Mouse (Mus musculus) E14TG2a.4 (cell line): ENCODE measurements at regions not wholly inside any gene's neighbourhood (a gene's known extent, or its start where the extent isn't known, plus 50 kb on each side); places are given as distances from the start of the nearest gene placed in this dataset.

Experiments
- H3K27me3 ChIP-seq: 2 replicates; pipeline ENCODE4 v1.6.1; 2014; ENCODE audit warnings: low read length, control low read depth; ENCODE audit not compliant: insufficient read depth
- H3K36me3 ChIP-seq: 2 replicates; pipeline ENCODE4 v1.6.1; 2014; ENCODE audit warnings: low read length, control low read depth; ENCODE audit not compliant: insufficient read depth
- H3K4me1 ChIP-seq: replicated peaks from 2 replicates; pipeline ENCODE4 v1.6.1; 2014; ENCODE audit warnings: low read depth, low read length, control low read depth
- H3K4me3 ChIP-seq: replicated peaks from 2 replicates; pipeline ENCODE4 v1.5.1; 2014; ENCODE audit warnings: mild to moderate bottlenecking, low read length
- H3K9me3 ChIP-seq: 2 replicates; pipeline ENCODE4 v1.6.1; 2014; ENCODE audit warnings: low read length, control low read depth
- CTCF ChIP-seq: conservative IDR thresholded peaks from 2 replicates; pipeline ENCODE4 v1.5.1; 2014; ENCODE audit warnings: low read length
- NANOG ChIP-seq: IDR thresholded peaks from 2 replicates; pipeline ENCODE4 v1.6.1; 2014; ENCODE audit warnings: borderline replicate concordance, low read length, mixed read lengths
- POU5F1 ChIP-seq: IDR thresholded peaks from 2 replicates; pipeline ENCODE4 v1.6.1; 2014; ENCODE audit warnings: low read length, borderline replicate concordance

DNA sequence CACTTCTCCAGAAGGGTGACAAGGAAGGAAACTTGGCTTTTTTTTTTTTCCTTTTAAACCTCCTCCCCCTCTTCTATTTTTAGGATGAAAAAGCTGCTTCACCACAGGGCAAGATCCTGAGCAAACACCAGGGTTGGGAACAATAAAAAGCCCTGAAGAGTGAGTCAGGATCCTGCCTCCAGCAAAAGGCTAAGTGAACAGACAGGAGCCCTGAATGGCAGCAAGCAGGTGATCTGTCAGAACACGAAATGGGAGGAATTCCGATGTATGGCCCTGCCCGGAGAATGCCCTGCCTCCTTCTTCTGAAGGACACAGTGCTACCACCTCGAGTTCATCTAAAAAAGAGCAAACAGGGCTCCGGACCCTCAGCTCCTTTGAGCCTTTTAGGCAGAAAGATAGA is 164.3 kb downstream of the Bmp2 start:
- H3K36me3 ChIP-seq, result no peaks in the 10 kb centered on the region
- TF ChIP-seq NANOG, result no peak
- no peak for TF ChIP-seq CTCF
- TF ChIP-seq POU5F1, result no peak

DNA sequence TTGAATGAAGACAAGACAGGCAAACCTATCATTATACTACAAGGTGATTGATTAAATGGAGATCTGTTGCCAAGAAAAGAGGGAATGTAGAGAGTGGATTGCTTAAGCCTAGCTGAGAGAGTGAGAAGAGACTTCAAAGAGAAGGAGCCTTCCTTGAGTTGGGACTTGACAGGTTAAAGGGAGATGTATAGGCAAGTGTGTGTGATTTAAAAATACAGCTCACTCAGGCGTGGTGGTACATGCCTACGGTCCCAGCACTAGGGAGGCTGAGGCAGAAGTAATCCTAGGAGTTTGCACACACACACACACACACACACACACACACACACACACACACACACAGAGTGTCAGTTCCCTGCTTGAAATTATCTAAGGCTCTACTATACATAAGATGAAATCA is 165.1 kb downstream of the Bmp2 start:
- Histone ChIP-seq H3K4me1 (no peaks in the 10 kb centered on the region), H3K4me3 (no peak overlapping the region)

More for the DNA sequence above, 164.3 kb downstream of the Bmp2 start:
- no peaks in the 10 kb centered on the region for H3K27me3 ChIP-seq
- H3K4me3 ChIP-seq, result no peak overlapping the region
- H3K4me1 ChIP-seq, result no peaks in the 10 kb centered on the region
- H3K9me3 ChIP-seq, result no peaks in the 10 kb centered on the region

DNA sequence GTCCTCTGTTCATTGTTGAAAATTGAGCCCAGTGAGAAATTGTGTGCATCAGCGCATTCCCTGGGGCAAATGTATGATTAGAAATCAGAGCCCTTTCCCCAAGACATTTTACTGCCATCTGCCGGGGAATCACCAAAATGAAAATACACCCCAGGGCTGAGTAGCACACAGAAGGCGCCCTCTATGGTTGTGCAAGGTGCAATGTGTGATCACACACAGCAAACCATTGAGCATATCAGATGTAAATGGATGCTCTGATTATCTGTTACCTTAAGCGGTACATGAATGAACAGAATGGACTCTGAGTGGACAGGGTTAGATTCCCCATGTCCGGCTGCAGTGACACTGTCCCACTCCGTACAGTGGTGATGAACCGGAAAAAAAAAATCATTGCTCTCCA is 172.4 kb downstream of the Bmp2 start:
- no peaks in the 10 kb centered on the region for H3K9me3 ChIP-seq
- TF ChIP-seq NANOG (no peak), POU5F1 (no peak), CTCF (no peak)
- H3K4me3 ChIP-seq, result no peak overlapping the region
- no peaks in the 10 kb centered on the region for H3K36me3 ChIP-seq
- no peaks in the 10 kb centered on the region for H3K27me3 ChIP-seq
- no peaks in the 10 kb centered on the region for H3K4me1 ChIP-seq

More for the DNA sequence above, 165.1 kb downstream of the Bmp2 start:
- TF ChIP-seq POU5F1 (no peak), CTCF (no peak), NANOG (no peak)
- Histone ChIP-seq H3K27me3 (no peaks in the 10 kb centered on the region), H3K9me3 (no peaks in the 10 kb centered on the region), H3K36me3 (no peaks in the 10 kb centered on the region)

DNA sequence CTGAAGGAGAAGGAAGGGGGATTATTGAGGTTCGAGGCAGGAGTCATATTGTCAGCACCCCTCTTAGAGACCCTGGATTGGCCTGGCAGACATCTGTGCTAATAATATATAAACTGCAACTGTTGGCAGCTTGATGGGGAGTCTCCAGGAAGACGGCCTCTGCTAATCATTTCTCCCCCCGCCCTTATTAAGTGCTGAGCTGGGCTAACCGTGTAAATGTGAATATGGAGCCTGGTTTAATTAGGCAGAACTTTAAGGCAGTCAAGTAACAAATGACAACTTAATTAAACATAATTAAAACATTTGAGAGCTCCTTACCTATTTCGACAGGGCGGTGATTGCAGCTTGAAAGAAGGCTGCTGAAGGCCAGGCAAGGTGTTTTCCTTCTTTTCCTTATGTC is 172.8 kb downstream of the Bmp2 start:
- no peak for TF ChIP-seq NANOG
- no peak for TF ChIP-seq POU5F1
- no peak for TF ChIP-seq CTCF
- Histone ChIP-seq H3K36me3 (no peaks in the 10 kb centered on the region), H3K4me1 (no peaks in the 10 kb centered on the region)

DNA sequence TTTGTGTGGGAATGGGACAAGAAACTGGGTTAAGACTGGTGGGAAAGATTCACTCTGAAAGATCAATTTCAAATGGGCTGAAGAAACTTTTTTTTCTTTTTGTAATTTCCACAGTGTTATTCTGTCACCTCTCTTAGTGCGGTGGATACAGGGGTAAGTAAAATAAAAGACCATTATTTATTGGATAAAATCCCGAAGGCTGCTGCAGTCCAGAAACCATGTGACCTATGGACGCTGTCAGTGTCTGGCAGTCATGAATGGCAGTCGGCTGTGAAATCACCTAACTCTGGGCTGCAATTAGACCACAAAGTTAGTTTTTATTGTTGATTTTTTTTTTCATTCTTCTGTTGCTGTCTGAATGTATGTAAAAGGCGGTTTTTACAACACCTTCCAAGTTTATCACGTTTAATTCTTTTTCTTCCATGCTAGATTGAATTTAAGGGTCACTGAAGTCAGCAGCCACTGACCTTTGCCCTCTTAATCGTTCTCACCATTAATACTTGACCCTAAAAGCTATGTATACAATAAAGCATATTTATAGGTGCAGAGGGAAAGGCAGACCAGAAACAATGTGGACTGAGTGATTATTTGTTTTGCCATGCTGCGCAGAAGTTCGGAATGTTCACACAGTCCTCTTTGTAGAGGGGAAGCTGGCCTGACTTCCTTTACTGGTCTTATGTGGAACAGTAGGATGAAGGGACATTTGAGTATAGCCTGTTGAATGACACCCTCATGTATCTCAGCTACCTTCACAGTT is 182.7 kb downstream of the Bmp2 start:
- H3K9me3 ChIP-seq, result no peaks in the 10 kb centered on the region
- no peak overlapping the region for H3K4me3 ChIP-seq
- no peaks in the 10 kb centered on the region for H3K4me1 ChIP-seq
- no peaks in the 10 kb centered on the region for H3K27me3 ChIP-seq
- no peaks in the 10 kb centered on the region for H3K36me3 ChIP-seq
- TF ChIP-seq CTCF (no peak), NANOG (no peak), POU5F1 (no peak)

More for the DNA sequence above, 172.8 kb downstream of the Bmp2 start:
- Histone ChIP-seq H3K4me3 (no peak overlapping the region), H3K27me3 (no peaks in the 10 kb centered on the region), H3K9me3 (no peaks in the 10 kb centered on the region)

DNA sequence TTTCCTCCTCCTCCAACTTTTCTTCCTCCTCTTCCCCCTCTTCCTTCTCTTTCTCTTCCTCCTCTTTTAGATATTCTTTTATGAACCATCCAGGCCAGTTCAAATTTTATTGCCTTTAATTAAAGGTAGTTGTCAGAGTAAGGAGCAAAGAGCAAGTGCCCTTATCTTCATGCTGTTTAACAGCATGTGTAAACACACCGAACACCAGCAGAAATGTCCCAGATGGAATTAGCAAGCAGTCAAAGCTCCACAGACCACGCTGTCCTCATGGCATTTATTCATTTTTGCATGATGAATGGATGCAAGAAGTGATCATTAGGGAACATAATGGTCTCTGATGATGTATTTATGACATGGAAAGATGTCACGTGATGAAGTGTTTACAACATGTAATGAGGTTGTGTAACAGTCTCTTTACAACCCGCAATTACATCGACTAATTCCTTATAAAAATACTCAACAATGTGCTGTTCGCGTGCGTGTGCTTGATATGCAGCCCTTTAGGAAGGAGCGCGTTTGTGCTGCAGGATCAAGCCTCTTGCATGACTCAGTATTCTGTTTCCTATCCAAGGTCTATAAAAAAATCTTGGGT is 187.0 kb downstream of the Bmp2 start:
- Histone ChIP-seq H3K36me3 (no peaks in the 10 kb centered on the region), H3K4me1 (no peaks in the 10 kb centered on the region), H3K9me3 (no peaks in the 10 kb centered on the region), H3K27me3 (no peaks in the 10 kb centered on the region), H3K4me3 (no peak overlapping the region)
- no peak for TF ChIP-seq CTCF
- TF ChIP-seq POU5F1, result no peak
- no peak for TF ChIP-seq NANOG

DNA sequence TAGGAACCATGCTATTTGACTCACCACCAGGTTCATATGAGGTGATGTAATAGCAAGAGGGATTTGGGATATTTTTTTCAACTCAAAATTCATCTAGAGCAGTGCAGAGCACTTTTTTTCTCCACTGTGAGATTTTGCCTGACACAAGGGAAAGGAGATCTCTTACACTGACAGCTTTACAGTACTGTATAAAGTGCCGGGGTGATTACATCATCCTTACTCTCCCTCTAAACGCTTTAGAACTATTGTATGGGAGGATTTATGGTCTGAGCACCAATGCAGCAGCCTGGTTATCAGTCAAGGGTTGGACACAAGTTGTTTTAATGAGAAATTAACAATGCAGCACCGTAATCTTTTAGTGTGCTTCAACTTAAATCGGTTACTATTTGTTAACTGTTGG is 196.5 kb downstream of the Bmp2 start:
- TF ChIP-seq NANOG (no peak), POU5F1 (no peak)
- Histone ChIP-seq H3K36me3 (no peaks in the 10 kb centered on the region), H3K9me3 (no peaks in the 10 kb centered on the region), H3K27me3 (no peaks in the 10 kb centered on the region), H3K4me1 (no peaks in the 10 kb centered on the region), H3K4me3 (no peak overlapping the region)

DNA sequence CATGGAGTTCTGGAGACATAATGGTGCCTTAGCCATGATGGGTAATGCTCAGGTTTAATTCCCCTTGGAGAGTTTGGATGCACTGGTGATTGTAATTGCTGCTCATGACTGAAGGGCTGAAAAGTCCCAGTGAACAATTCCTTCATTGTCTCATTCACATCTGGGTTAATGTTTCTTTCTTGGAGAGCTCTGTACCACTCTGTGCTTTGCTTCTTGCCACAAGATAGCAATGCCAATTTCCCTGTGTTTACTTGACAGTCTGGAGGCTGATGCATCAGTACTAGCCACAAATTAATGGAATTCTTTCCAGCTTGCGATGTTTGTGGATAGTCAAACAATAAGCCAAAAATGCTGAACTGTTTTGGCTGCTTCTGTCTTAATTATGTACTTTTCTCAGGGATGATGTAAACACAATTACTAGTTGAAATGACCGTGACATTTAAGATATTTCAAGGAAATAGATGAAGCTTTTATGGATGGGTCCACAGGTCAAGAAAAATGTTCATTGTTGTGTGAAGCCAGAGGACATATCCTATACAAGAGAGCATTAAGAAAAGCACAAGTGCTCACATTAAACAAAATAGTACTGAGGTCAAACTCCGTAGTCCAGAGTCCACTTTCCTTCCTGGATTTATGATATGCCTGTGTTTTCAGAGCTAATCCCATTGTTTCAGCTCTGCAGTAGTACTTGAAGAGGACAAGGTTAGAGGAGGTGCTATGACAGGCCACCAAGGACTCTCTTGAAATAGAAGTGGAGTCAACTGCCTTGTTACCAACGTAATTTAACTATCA is 198.1 kb downstream of the Bmp2 start:
- TF ChIP-seq NANOG (no peak), CTCF (no peak), POU5F1 (no peak)
- H3K9me3 ChIP-seq, result no peaks in the 10 kb centered on the region
- no peaks in the 10 kb centered on the region for H3K36me3 ChIP-seq
- H3K4me1 ChIP-seq, result no peaks in the 10 kb centered on the region
- no peak overlapping the region for H3K4me3 ChIP-seq
- H3K27me3 ChIP-seq, result no peaks in the 10 kb centered on the region
